Mouse (Mus musculus) heart, embryonic 16.5 days (tissue): ENCODE data around the gene Preb. TPM values are rescaled to one million over a fixed set of nuclear protein-coding genes. Genes with fewer than 3 reads are reported as not detected.

Experiments used
- ATAC-seq: fragments of 200-750 bp; cut with Nextera tagmentation; replicated peaks from 2 replicates; pipeline ENCODE4 v1.8.0; 2017; ENCODE audit warnings: moderate number of reproducible peaks; ENCODE audit not compliant: insufficient read depth, low FRiP score; ENCODE audit errors: extremely low read depth
- H3K27ac ChIP-seq: fragments of 300-500 bp; sonication (generic); 2 replicates; pipeline ENCODE4 v1.5.1; 2014; ENCODE audit warnings: mild to moderate bottlenecking, low read length, control low read depth, moderate library complexity
- H3K27me3 ChIP-seq: fragments of 300-500 bp; sonication (generic); 2 replicates; pipeline ENCODE4 v1.6.1; 2014; ENCODE audit warnings: low read length, mixed read lengths; ENCODE audit not compliant: control insufficient read depth, insufficient read depth
- H3K36me3 ChIP-seq: fragments of 300-500 bp; sonication (generic); 2 replicates; pipeline ENCODE4 v1.6.1; 2014; ENCODE audit not compliant: control insufficient read depth, insufficient read depth
- H3K4me1 ChIP-seq: fragments of 300-500 bp; sonication (generic); 2 replicates; pipeline ENCODE4 v1.6.1; 2014; ENCODE audit warnings: low read length, mixed read lengths; ENCODE audit not compliant: control insufficient read depth, insufficient read depth
- H3K4me2 ChIP-seq: fragments of 300-500 bp; sonication (generic); 2 replicates; pipeline ENCODE4 v1.6.1; 2014; ENCODE audit warnings: low read depth, mild to moderate bottlenecking, control low read depth, low read length
- H3K4me3 ChIP-seq: fragments of 300-500 bp; sonication (generic); 2 replicates; pipeline ENCODE4 v1.5.1; 2014; ENCODE audit warnings: mild to moderate bottlenecking, control low read depth, low read length
- H3K9ac ChIP-seq: fragments of 300-500 bp; sonication (generic); 2 replicates; pipeline ENCODE4 v1.6.1; 2014; ENCODE audit warnings: low read length, control low read depth
- H3K9me3 ChIP-seq: fragments of 300-500 bp; sonication (generic); replicated peaks from 2 replicates; pipeline ENCODE4 v1.6.1; 2016; ENCODE audit warnings: low read length; ENCODE audit not compliant: control insufficient read depth
- WGBS: fragments of 180-500 bp; shearing (Covaris S2); extraction: QIAGEN DNeasy Blood & Tissue Kit; methylation state at CpG from one replicate; pipeline ENCODE4 v1.1.7; 2014; 5-methylcytosine and 5-hydroxymethylcytosine counted together
- polyA plus RNA-seq: library from polyadenylated mRNA; unstranded; fragments of >200 nt; fragmentation: Nextera tagmentation; extraction: Ambion mirVana; gene quantifications from 2 replicates; pipeline ENCODE4 v1.2.1, GENCODE M21; 2015

Gene Preb
- polyA plus RNA-seq, 1 experiment from 2014 or later, result 95.9 TPM

- WGBS, result 58% methylated on average over 9 of the region's 9 CpGs
- ATAC-seq, result no peak
- peaks cover 35% of the 10 kb centered on the region for H3K4me1 ChIP-seq
- peak overlapping the region; percentile 73 for H3K4me2 ChIP-seq
- H3K9me3 ChIP-seq, result no peaks in the 10 kb centered on the region
- H3K36me3 ChIP-seq, result peaks cover 5% of the 10 kb centered on the region
- H3K27ac ChIP-seq, result peak overlapping the region; percentile 96
- H3K9ac ChIP-seq, result peak overlapping the region; percentile 78
- H3K4me3 ChIP-seq, result peak overlapping the region; percentile 59
- no peaks in the 10 kb centered on the region for H3K27me3 ChIP-seq
Measured at GRCm38 (mm10) chr5:30915456-30915855, 44.7 kb downstream of the Preb start.

GRCm38 (mm10) chr5:30914849-30915248 is 45.3 kb downstream of the Preb start:
- no peaks in the 10 kb centered on the region for H3K9me3 ChIP-seq
- peak overlapping the region; percentile 73 for H3K4me2 ChIP-seq
- peaks cover 5% of the 10 kb centered on the region for H3K36me3 ChIP-seq
- H3K4me3 ChIP-seq, result peak overlapping the region; percentile 59
- 47% methylated on average over 6 of the region's 6 CpGs for WGBS
- H3K9ac ChIP-seq, result peak overlapping the region; percentile 78
- H3K4me1 ChIP-seq, result peaks cover 32% of the 10 kb centered on the region
- H3K27ac ChIP-seq, result peak overlapping the region; percentile 96
- no peak for ATAC-seq
- no peaks in the 10 kb centered on the region for H3K27me3 ChIP-seq

- WGBS, result 48% methylated on average over 7 of the region's 7 CpGs
- H3K4me2 ChIP-seq, result peak overlapping the region; percentile 73
- no peak for ATAC-seq
- H3K9me3 ChIP-seq, result no peaks in the 10 kb centered on the region
- H3K27me3 ChIP-seq, result no peaks in the 10 kb centered on the region
- peak overlapping the region; percentile 59 for H3K4me3 ChIP-seq
- H3K9ac ChIP-seq, result peak overlapping the region; percentile 78
- peaks cover 38% of the 10 kb centered on the region for H3K4me1 ChIP-seq
- peak overlapping the region; percentile 96 for H3K27ac ChIP-seq
- H3K36me3 ChIP-seq, result peaks cover 4% of the 10 kb centered on the region
Measured at GRCm38 (mm10) chr5:30914101-30914635, 46.0 kb downstream of the Preb start.

- Histone ChIP-seq H3K27me3 (no peaks in the 10 kb centered on the region), H3K36me3 (no peaks in the 10 kb centered on the region; the same call in 1 of the 2 replicates), H3K4me1 (peaks cover 47% of the 10 kb centered on the region), H3K9ac (peak within 1 kb of the TSS; percentile 78), H3K4me3 (peak within 1 kb of the TSS; percentile 59), H3K4me2 (peak within 1 kb of the TSS; percentile 73), H3K9me3 (no peaks in the 10 kb centered on the region), H3K27ac (peak within 1 kb of the TSS; percentile 96)
- 24% methylated on average over 12 of the region's 13 CpGs for WGBS
- peak; percentile 67 for ATAC-seq
Measured at GRCm38 (mm10) chr5:30913060-30913841, 46.9 kb downstream of the Preb start, which contains the start of gene Emilin1. Gene Emilin1 (plus strand): TSS chr5:30913402.

GRCm38 (mm10) chr5:30912156-30912555 is 48.0 kb downstream of the Preb start:
- H3K36me3 ChIP-seq, result no peaks in the 10 kb centered on the region
- no peak overlapping the region for H3K4me3 ChIP-seq
- no peak overlapping the region for H3K9ac ChIP-seq
- peak overlapping the region; percentile 96 for H3K27ac ChIP-seq
- H3K9me3 ChIP-seq, result no peaks in the 10 kb centered on the region
- H3K4me1 ChIP-seq, result peaks cover 51% of the 10 kb centered on the region
- no peak for ATAC-seq
- H3K4me2 ChIP-seq, result no peak overlapping the region
- H3K27me3 ChIP-seq, result no peaks in the 10 kb centered on the region
- 44% methylated on average over 5 of the region's 5 CpGs for WGBS

- no peaks in the 10 kb centered on the region for H3K36me3 ChIP-seq
- H3K9ac ChIP-seq, result no peak overlapping the region
- no peaks in the 10 kb centered on the region for H3K9me3 ChIP-seq
- H3K4me1 ChIP-seq, result peaks cover 54% of the 10 kb centered on the region
- H3K27ac ChIP-seq, result no peak overlapping the region
- no peak for ATAC-seq
- H3K4me3 ChIP-seq, result no peak overlapping the region
- no peak overlapping the region for H3K4me2 ChIP-seq
- H3K27me3 ChIP-seq, result no peaks in the 10 kb centered on the region
Measured at GRCm38 (mm10) chr5:30910481-30910880, 49.7 kb downstream of the Preb start.

- peaks cover 5% of the 10 kb centered on the region for H3K36me3 ChIP-seq
- no peak overlapping the region for H3K4me2 ChIP-seq
- no peak overlapping the region for H3K9ac ChIP-seq
- no peak for ATAC-seq
- no peaks in the 10 kb centered on the region for H3K9me3 ChIP-seq
- no peak overlapping the region for H3K4me3 ChIP-seq
- H3K4me1 ChIP-seq, result peaks cover 57% of the 10 kb centered on the region
- 81% methylated on average over 7 of the region's 7 CpGs for WGBS
- no peaks in the 10 kb centered on the region for H3K27me3 ChIP-seq
- H3K27ac ChIP-seq, result peak overlapping the region; percentile 93
Measured at GRCm38 (mm10) chr5:30909863-30910262, 50.3 kb downstream of the Preb start.

- Histone ChIP-seq H3K27ac (peak overlapping the region; percentile 93), H3K9ac (no peak overlapping the region), H3K4me1 (peaks cover 57% of the 10 kb centered on the region), H3K36me3 (peaks cover 11% of the 10 kb centered on the region), H3K27me3 (no peaks in the 10 kb centered on the region), H3K4me2 (peak overlapping the region; percentile 14; the same call in 1 of the 2 replicates), H3K4me3 (no peak overlapping the region), H3K9me3 (no peaks in the 10 kb centered on the region)
- 25% methylated on average over 7 of the region's 7 CpGs for WGBS
- no peak for ATAC-seq
Measured at GRCm38 (mm10) chr5:30909300-30909659, 50.9 kb downstream of the Preb start.
